Mouse (Mus musculus) right cerebral cortex, postnatal 36 days (tissue): ENCODE data around the gene Pkp4.

Source experiments
- DNase-seq, 2 experiments: peaks; one replicate each; pipeline ENCODE4 v3.0.0; 2022; ENCODE audit warnings: low spot score in 2 of 2, mixed read lengths in 1 of 2

Pkp4 gene

GRCm38 (mm10) chr2:59271835-59272234, 111.2 kb downstream of the Pkp4 start:
- DNase-seq: no peak

GRCm38 (mm10) chr2:59272713-59273112, 112.1 kb downstream of the Pkp4 start:
- DNase-seq: no peak

GRCm38 (mm10) chr2:59280914-59281562, 120.4 kb downstream of the Pkp4 start:
- no peak for DNase-seq

GRCm38 (mm10) chr2:59282966-59283365, 122.3 kb downstream of the Pkp4 start:
- DNase-seq: no peak

- no peak for DNase-seq
Measured at GRCm38 (mm10) chr2:59284216-59284615, 123.6 kb downstream of the Pkp4 start.

GRCm38 (mm10) chr2:59284734-59285490, 124.3 kb downstream of the Pkp4 start:
- DNase-seq: no peak

GRCm38 (mm10) chr2:59285581-59285980, 124.9 kb downstream of the Pkp4 start:
- DNase-seq: no peak

- peak; percentile 75 to 76 for DNase-seq
Measured at GRCm38 (mm10) chr2:59286247-59286646, 125.6 kb downstream of the Pkp4 start.

GRCm38 (mm10) chr2:59287630-59288029, 127.0 kb downstream of the Pkp4 start:
- no peak for DNase-seq

GRCm38 (mm10) chr2:59289411-59289810, 128.8 kb downstream of the Pkp4 start:
- DNase-seq: no peak

GRCm38 (mm10) chr2:59290391-59290790, 129.7 kb downstream of the Pkp4 start:
- DNase-seq: no peak

GRCm38 (mm10) chr2:59299831-59300230, 139.2 kb downstream of the Pkp4 start:
- no peak for DNase-seq

- DNase-seq: no peak
Measured at GRCm38 (mm10) chr2:59301671-59302070, 141.0 kb downstream of the Pkp4 start.

GRCm38 (mm10) chr2:59302430-59302829, 141.8 kb downstream of the Pkp4 start:
- DNase-seq: no peak

GRCm38 (mm10) chr2:59303530-59304063, 142.9 kb downstream of the Pkp4 start:
- no peak for DNase-seq

- DNase-seq: no peak
Measured at GRCm38 (mm10) chr2:59307302-59307701, 146.7 kb downstream of the Pkp4 start.

- DNase-seq: no peak
Measured at GRCm38 (mm10) chr2:59308055-59308454, 147.4 kb downstream of the Pkp4 start.

GRCm38 (mm10) chr2:59313293-59313692, 152.6 kb downstream of the Pkp4 start:
- no peak for DNase-seq

GRCm38 (mm10) chr2:59318631-59319030, 158.0 kb downstream of the Pkp4 start:
- DNase-seq: no peak

- no peak for DNase-seq
Measured at GRCm38 (mm10) chr2:59327946-59328345, 167.3 kb downstream of the Pkp4 start.

GRCm38 (mm10) chr2:59331093-59331492, 170.4 kb downstream of the Pkp4 start:
- no peak for DNase-seq

- no peak for DNase-seq
Measured at GRCm38 (mm10) chr2:59332523-59332922, 171.9 kb downstream of the Pkp4 start.

- no peak for DNase-seq
Measured at GRCm38 (mm10) chr2:59338501-59338900, 177.9 kb downstream of the Pkp4 start.
